In the genomic region with DNA sequence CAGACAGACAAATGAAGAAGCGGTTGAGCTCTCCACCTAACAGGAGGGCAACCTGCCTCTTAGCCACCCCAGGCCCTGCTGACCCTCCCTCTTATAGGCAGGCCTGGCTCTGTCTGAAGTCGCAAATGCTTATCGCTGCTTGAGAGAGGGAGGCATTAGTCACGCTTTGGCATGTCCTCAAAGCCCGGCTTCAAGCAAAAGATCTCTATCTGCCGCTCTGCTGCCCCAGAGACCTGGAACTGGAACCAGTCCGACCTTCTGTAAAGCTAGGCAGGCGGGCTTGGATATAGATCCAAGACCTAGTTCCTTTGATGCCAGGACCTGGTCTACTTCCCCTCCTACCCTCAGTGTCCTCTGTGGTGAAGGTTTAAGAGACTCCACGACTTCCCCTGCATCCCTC, we compare ENCODE assay signal across 8 mouse cellular contexts. TPM values are rescaled to one million over a fixed set of nuclear protein-coding genes. Genes with fewer than 3 reads are reported as not detected.
DNase-seq lines count a peak whose midpoint lies in the region; ATAC-seq lines count a peak whose summit lies in the region.
"Had no signal": no experiment of that assay in that cellular context is flagged by ENCODE, and none has a peak within 500 bp of the region (broad histone marks: within the 10 kb centered on the region; RNA-seq: fewer than 3 reads in every experiment).

No protein-coding gene starts in this region.

- H3K9ac ChIP-seq in intestine, embryonic 16.5 days (ENCODE audit: low read depth, low read length) = no peak overlapping the region
- H3K9ac ChIP-seq: neural tube, embryonic 13.5 days had no signal

- ATAC-seq in intestine, embryonic 16.5 days = no peak

- no peak overlapping the region for H3K4me3 ChIP-seq in intestine, embryonic 16.5 days (ENCODE audit: low read length)
- H3K4me3 ChIP-seq: neural tube, embryonic 13.5 days had no signal

- H3K4me1 ChIP-seq in intestine, embryonic 16.5 days (ENCODE audit: control insufficient read depth, insufficient read depth, low read length) = 0 out of 2 replicates have a peak, but pooled peaks cover 3% of the 10 kb centered on the region

- no peaks in the 10 kb centered on the region for H3K36me3 ChIP-seq in intestine, embryonic 16.5 days (ENCODE audit: control insufficient read depth, insufficient read depth, low read length)
- H3K36me3 ChIP-seq: neural tube, embryonic 13.5 days had no signal

- H3K9me3 ChIP-seq in intestine, embryonic 16.5 days (ENCODE audit: control insufficient read depth, low read length) = no peaks in the 10 kb centered on the region
- H3K9me3 ChIP-seq: neural tube, embryonic 13.5 days had no signal

- peak; percentile 31 for DNase-seq in kidney, adult 18-20 months
- no peak for DNase-seq in kidney, adult 9 months
- DNase-seq in MN1 (ENCODE audit: low spot score) (peak; percentile 94), adipocyte (ENCODE audit: low spot score) (no peak)
- DNase-seq in adrenal gland, postnatal 36 days = peak; percentile 75 to 82
- DNase-seq in heart, postnatal 4 days = peak; percentile 20

- H3K27ac ChIP-seq in intestine, embryonic 16.5 days (ENCODE audit: low read length) = no peak overlapping the region
- H3K27ac ChIP-seq: neural tube, embryonic 13.5 days had no signal

- no peak overlapping the region for H3K4me2 ChIP-seq in intestine, embryonic 16.5 days (ENCODE audit: low read depth, low read length)
- H3K4me2 ChIP-seq: neural tube, embryonic 13.5 days had no signal

- H3K27me3 ChIP-seq in intestine, embryonic 16.5 days (replicated peaks; ENCODE audit: control insufficient read depth, insufficient read depth, low read length) = no peaks in the 10 kb centered on the region
- H3K27me3 ChIP-seq: neural tube, embryonic 13.5 days had no signal

- WGBS in intestine, embryonic 16.5 days = 70% methylated on average over 9 of the region's 9 CpGs

RNA-seq across cellular contexts. Expression of gene Zdhhc7, which starts 29.0 kb away (rescaled TPM):
- total RNA-seq in adrenal gland, postnatal 36 days (2021) = 10 to 100 TPM; 40.3 to 55.6 TPM
- 10 to 100 TPM; 39.5 to 40.8 TPM for total RNA-seq in heart, postnatal 4 days (2021)
- 40.5 and 44.7 TPM in 2 replicates for polyA plus RNA-seq in intestine, embryonic 16.5 days (2015; fragmentation: Nextera tagmentation; extraction: Ambion mirVana)

RNA-seq across cellular contexts. Expression of gene 6430548M08Rik, which starts 41.7 kb away (rescaled TPM):
- 100 to 1,000 TPM in 1 of 2 experiments, 10 to 100 TPM in 1; 77.7 to 152 TPM for total RNA-seq in adrenal gland, postnatal 36 days (2021)
- total RNA-seq in heart, postnatal 4 days (2021) = 10 to 100 TPM; 19.3 to 23.8 TPM
- polyA plus RNA-seq in intestine, embryonic 16.5 days (2015; fragmentation: Nextera tagmentation; extraction: Ambion mirVana) = 4.6 and 5.1 TPM in 2 replicates

Comparison
In these comparisons a context has a peak if more than half of its experiments do, and no peak if none do; other contexts are left out.
1. DNase-seq: peak in kidney, adult 18-20 months (single experiment), MN1 (single experiment), adrenal gland, postnatal 36 days (2 of 2) and heart, postnatal 4 days (single experiment); none in kidney, adult 9 months (single experiment) and adipocyte (single experiment).